In the genomic region with DNA sequence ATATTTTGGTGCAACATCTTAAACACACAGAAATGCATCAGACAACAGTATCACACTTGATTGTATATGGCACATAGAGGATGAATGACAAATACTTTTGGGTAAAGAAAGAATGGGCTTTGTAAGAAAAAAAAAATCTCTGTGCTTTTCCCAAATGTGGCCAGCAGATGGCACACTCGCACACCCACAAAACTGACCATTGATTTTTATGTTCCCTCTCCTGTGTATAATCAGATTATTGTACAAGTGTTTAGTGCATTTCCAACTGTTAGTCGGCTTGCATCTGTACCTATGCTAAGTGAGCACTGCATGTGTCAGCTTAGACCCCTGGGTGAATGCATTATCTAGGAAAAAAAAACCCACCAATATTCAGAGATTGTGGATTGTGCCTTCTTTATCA, we compare ENCODE assay signal across 10 mouse cellular contexts. TPM values are rescaled to one million over a fixed set of nuclear protein-coding genes. Genes with fewer than 3 reads are reported as not detected.
DNase-seq lines count a peak whose midpoint lies in the region; ATAC-seq and TF ChIP-seq lines count a peak whose summit lies in the region.
"Had no signal": no experiment of that assay in that cellular context is flagged by ENCODE, and none has a peak within 500 bp of the region (broad histone marks: within the 10 kb centered on the region; RNA-seq: fewer than 3 reads in every experiment).

No protein-coding gene starts in this region.

- no peaks in the 10 kb centered on the region for H3K79me2 ChIP-seq in MEL (ENCODE audit: control insufficient read depth, insufficient read depth, low read length, poor library complexity)

- no peak for ATAC-seq in kidney, embryonic 16.5 days (ENCODE audit: low FRiP score, low TSS enrichment)
- ATAC-seq in lung, embryonic 14.5 days (ENCODE audit: insufficient read depth) = no peak
- ATAC-seq in erythroblast, adult 5-6 weeks (replicated peaks; ENCODE audit: low FRiP score, poor library complexity, severe bottlenecking) = no peak

- H3K9ac ChIP-seq in kidney, embryonic 16.5 days (replicated peaks; ENCODE audit: low read length) = no peak overlapping the region
- H3K9ac ChIP-seq in MEL (ENCODE audit: control insufficient read depth, low read depth, low read length, poor library complexity, severe bottlenecking) = no peak overlapping the region
- H3K9ac ChIP-seq in lung, embryonic 14.5 days = no peak overlapping the region
- H3K9ac ChIP-seq: embryonic facial prominence, embryonic 13.5 days had no signal

- H3K4me3 ChIP-seq in kidney, embryonic 16.5 days (ENCODE audit: low read length) = no peak overlapping the region
- H3K4me3 ChIP-seq in MEL (ENCODE audit: control insufficient read depth in 1 of 2, insufficient read depth in 1 of 2, low read depth in 2 of 2, low read length in 2 of 2) = no peak overlapping the region
- H3K4me3 ChIP-seq in lung, embryonic 14.5 days (ENCODE audit: low read depth, low read length) = no peak overlapping the region
- H3K4me3 ChIP-seq: embryonic facial prominence, embryonic 13.5 days had no signal

- TF ChIP-seq EP300 in MEL (IDR thresholded peaks at IDR 0.05; ENCODE audit: low read depth in 1 of 2, low read length in 2 of 2) = no peak

- TF ChIP-seq RAD21 in MEL (IDR thresholded peaks at IDR 0.05; ENCODE audit: low read depth, low read length) = peak; percentile 61

- no peaks in the 10 kb centered on the region for H3K9me3 ChIP-seq in kidney, embryonic 16.5 days (ENCODE audit: low read length)
- no peaks in the 10 kb centered on the region for H3K9me3 ChIP-seq in MEL (replicated peaks; ENCODE audit: insufficient read depth, low read length)
- H3K9me3 ChIP-seq in lung, embryonic 14.5 days (ENCODE audit: low read depth, low read length) = no peaks in the 10 kb centered on the region
- H3K9me3 ChIP-seq: embryonic facial prominence, embryonic 13.5 days had no signal

- no peaks in the 10 kb centered on the region for H3K36me3 ChIP-seq in kidney, embryonic 16.5 days (ENCODE audit: insufficient read depth, low read length)
- no peaks in the 10 kb centered on the region for H3K36me3 ChIP-seq in MEL (ENCODE audit: control insufficient read depth in 1 of 2, insufficient read depth in 2 of 2, low read length in 2 of 2)
- no peaks in the 10 kb centered on the region for H3K36me3 ChIP-seq in lung, embryonic 14.5 days (ENCODE audit: insufficient read depth)
- H3K36me3 ChIP-seq: embryonic facial prominence, embryonic 13.5 days had no signal

- no peak for TF ChIP-seq POLR2A in MEL (IDR thresholded peaks at IDR 0.05; ENCODE audit: control insufficient read depth in 1 of 2, insufficient read depth in 1 of 2, low read depth in 1 of 2, low read length in 2 of 2, poor library complexity in 1 of 2)

- H3K4me2 ChIP-seq in kidney, embryonic 16.5 days (replicated peaks; ENCODE audit: low read depth, low read length) = no peak overlapping the region
- H3K4me2 ChIP-seq in lung, embryonic 14.5 days = no peak overlapping the region
- H3K4me2 ChIP-seq: embryonic facial prominence, embryonic 13.5 days had no signal

- DNase-seq in kidney, adult 18-20 months = peak; percentile 9
- DNase-seq in 416B (ENCODE audit: low read depth) = peak; percentile 48
- peak; percentile 53 for DNase-seq in MEL (ENCODE audit: low read depth, low spot score)
- peak; percentile 23 for DNase-seq in embryo, embryonic 10 days (ENCODE audit: low spot score)
- DNase-seq in lung, embryonic 14.5 days = peak; percentile 62
- no peak for DNase-seq in right cerebral cortex, adult 18-20 months

- TF ChIP-seq CTCF in MEL (IDR thresholded peaks at IDR 0.05 in 2 of 3, conservative IDR thresholded peaks at IDR 0.05 in 1 of 3; ENCODE audit: control insufficient read depth in 1 of 3, insufficient read depth in 1 of 3, low read depth in 2 of 3, low read length in 3 of 3, poor library complexity in 1 of 3, severe bottlenecking in 1 of 3) = peak; percentile 36 to 61 (median 59)
- TF ChIP-seq CTCF in lung, embryonic 14.5 days (IDR thresholded peaks at IDR 0.05; ENCODE audit: low read depth) = peak; percentile 73

- H3K27ac ChIP-seq in kidney, embryonic 16.5 days (ENCODE audit: low read length) = no peak overlapping the region
- H3K27ac ChIP-seq in MEL (ENCODE audit: control insufficient read depth, low read depth, low read length) = no peak overlapping the region
- H3K27ac ChIP-seq in lung, embryonic 14.5 days (ENCODE audit: low read depth) = no peak overlapping the region
- H3K27ac ChIP-seq: embryonic facial prominence, embryonic 13.5 days had no signal

- H3K4me1 ChIP-seq in kidney, embryonic 16.5 days (ENCODE audit: insufficient read depth, low read length) = no peaks in the 10 kb centered on the region
- H3K4me1 ChIP-seq in MEL (ENCODE audit: control insufficient read depth in 1 of 2, insufficient read depth in 2 of 2, low read length in 2 of 2) = no peaks in the 10 kb centered on the region
- no peaks in the 10 kb centered on the region for H3K4me1 ChIP-seq in lung, embryonic 14.5 days (ENCODE audit: insufficient read depth)
- H3K4me1 ChIP-seq: embryonic facial prominence, embryonic 13.5 days had no signal

- 0% methylated on average over 2 of the region's 2 CpGs for WGBS in kidney, embryonic 16.5 days
- WGBS in lung, embryonic 14.5 days = 3% methylated on average over 2 of the region's 2 CpGs

- H3K27me3 ChIP-seq in kidney, embryonic 16.5 days (ENCODE audit: insufficient read depth, low read length) = no peaks in the 10 kb centered on the region
- H3K27me3 ChIP-seq in MEL (ENCODE audit: control insufficient read depth in 1 of 2, insufficient read depth in 2 of 2, low read length in 2 of 2) = no peaks in the 10 kb centered on the region; a peak in 1 of 4 replicates
- H3K27me3 ChIP-seq in lung, embryonic 14.5 days (ENCODE audit: insufficient read depth, low read length) = no peaks in the 10 kb centered on the region
- H3K27me3 ChIP-seq: embryonic facial prominence, embryonic 13.5 days had no signal

TF ChIP-seq in MEL, 35 proteins besides CTCF, POLR2A, EP300 and RAD21:
- no peak for TF ChIP-seq USF2 (IDR thresholded peaks at IDR 0.05; ENCODE audit: borderline replicate concordance in 1 of 2, insufficient read depth in 1 of 2, low read depth in 1 of 2, low read length in 2 of 2)
- no peak for TF ChIP-seq NELFE (IDR thresholded peaks at IDR 0.05; ENCODE audit: low read depth, low read length)
- TF ChIP-seq ZC3H11A (IDR thresholded peaks at IDR 0.05; ENCODE audit: low read depth, low read length) = peak; percentile 74
- TF ChIP-seq ZNF384 (IDR thresholded peaks at IDR 0.05; ENCODE audit: low read depth, low read length) = peak; percentile 83
- peak; percentile 74 for TF ChIP-seq SMC3 (IDR thresholded peaks at IDR 0.05; ENCODE audit: low read depth, low read length)
- TF ChIP-seq MAX (IDR thresholded peaks at IDR 0.05; ENCODE audit: low read length) = no peak
- TF ChIP-seq UBTF (IDR thresholded peaks at IDR 0.05; ENCODE audit: borderline replicate concordance, insufficient read depth, low read depth, low read length) = no peak
- no peak for TF ChIP-seq POLR2AphosphoS2 (IDR thresholded peaks at IDR 0.05; ENCODE audit: low read length)

RNA-seq across cellular contexts. Expression of gene Fmo9, which starts 56.4 kb away (rescaled TPM):
- 0.07 TPM in 1 of 2 replicates, not detected in the other for polyA plus RNA-seq in kidney, embryonic 16.5 days (2015; fragmentation: Nextera tagmentation; extraction: Ambion mirVana)
- total RNA-seq in MEL (2012; rRNA removed) = not detected in 2 replicates
- not detected for polyA plus RNA-seq in MEL (2012; ENCODE audit: insufficient read depth in 1 of 2, insufficient read length in 2 of 2, low read depth in 1 of 2, low replicate concordance in 2 of 2, missing spikeins in 1 of 2)
- polyA plus RNA-seq in lung, embryonic 14.5 days (2014; fragmentation: Nextera tagmentation; extraction: Ambion mirVana) = not detected in 2 replicates
- not detected in 2 replicates for total RNA-seq in erythroblast, adult 5-6 weeks (2015; ENCODE audit: low replicate concordance)
- total RNA-seq in erythroblast, adult 5-6 weeks (2017; ENCODE audit: low replicate concordance) = not detected in 2 replicates
- total RNA-seq: layer of hippocampus, postnatal 36 days had no signal
- polyA plus RNA-seq: embryonic facial prominence, embryonic 13.5 days had no signal
